Mouse (Mus musculus) T-helper 1 cell (primary cell): ENCODE results near the gene Vasp.

Experiments
- in situ Hi-C: fragments of 300-600 bp; cut with MboI, MseI; formaldehyde crosslinking; loops from one replicate; pipeline ENCODE4 v1.15.1; 2025; ENCODE audit warnings: high pct_unique_total_duplicates

Vasp gene

GRCm38 (mm10) chr7:19271238-19272172, at the start of gene Vasp:
Gene Vasp (minus strand): TSS chr7:19271817.
- in situ Hi-C loops, result no loop called here

- in situ Hi-C loops, result no loop called here
Measured at GRCm38 (mm10) chr7:19320637-19321036, 49.0 kb upstream of the Vasp start.

GRCm38 (mm10) chr7:19319906-19320305, 48.3 kb upstream of the Vasp start:
- in situ Hi-C loops, result no loop called here

- in situ Hi-C loops, result no loop called here
Measured at GRCm38 (mm10) chr7:19319458-19319857, 47.8 kb upstream of the Vasp start.

- in situ Hi-C loops, result no loop called here
Measured at GRCm38 (mm10) chr7:19318676-19319075, 47.1 kb upstream of the Vasp start.

- in situ Hi-C loops, result no loop called here
Measured at GRCm38 (mm10) chr7:19318201-19318600, 46.6 kb upstream of the Vasp start.

- in situ Hi-C loops, result no loop called here
Measured at GRCm38 (mm10) chr7:19316451-19317161, 45.0 kb upstream of the Vasp start.

GRCm38 (mm10) chr7:19314033-19314432, 42.4 kb upstream of the Vasp start:
- in situ Hi-C loops, result no loop called here

GRCm38 (mm10) chr7:19311991-19312390, 40.4 kb upstream of the Vasp start:
- in situ Hi-C loops, result no loop called here

GRCm38 (mm10) chr7:19309884-19310641, 38.4 kb upstream of the Vasp start, which contains the start of gene Fosb:
Gene Fosb (minus strand): TSS chr7:19310051.
- in situ Hi-C loops, result loop anchor here (5.0 kb wide), 1 partner anchor 32 kb away; the partner anchor contains the start of gene Ercc1

GRCm38 (mm10) chr7:19309278-19309883, 37.8 kb upstream of the Vasp start:
- in situ Hi-C loops, result loop anchor here (5.0 kb wide), 1 partner anchor 33 kb away; the partner anchor contains the start of gene Ercc1

GRCm38 (mm10) chr7:19308454-19309277, 37.0 kb upstream of the Vasp start:
- in situ Hi-C loops, result loop anchor here (5.0 kb wide), 1 partner anchor 34 kb away; the partner anchor contains the start of gene Ercc1

- in situ Hi-C loops, result loop anchor here (5.0 kb wide), 1 partner anchor 34 kb away; the partner anchor contains the start of gene Ercc1
Measured at GRCm38 (mm10) chr7:19307739-19308453, 36.3 kb upstream of the Vasp start.

- in situ Hi-C loops, result loop anchor here (5.0 kb wide), 1 partner anchor 35 kb away; the partner anchor contains the start of gene Ercc1
Measured at GRCm38 (mm10) chr7:19306819-19307738, 35.5 kb upstream of the Vasp start.

GRCm38 (mm10) chr7:19305796-19306765, 34.5 kb upstream of the Vasp start:
- in situ Hi-C loops, result loop anchor here (5.0 kb wide), 1 partner anchor 36 kb away; the partner anchor contains the start of gene Ercc1

GRCm38 (mm10) chr7:19305413-19305735, 33.8 kb upstream of the Vasp start:
- in situ Hi-C loops, result loop anchor here (5.0 kb wide), 1 partner anchor 37 kb away; the partner anchor contains the start of gene Ercc1
